Mouse (Mus musculus) liver, embryonic 14.5 days (tissue): Measurements from ENCODE around the gene Zdhhc22. TPM values are rescaled to one million over a fixed set of nuclear protein-coding genes. Genes with fewer than 3 reads are reported as not detected.

ENCODE experiments used
- ATAC-seq: fragments of 200-750 bp; cut with Nextera tagmentation; 2 replicates; pipeline ENCODE4 v1.8.0; 2017; ENCODE audit warnings: moderate number of reproducible peaks, mild to moderate bottlenecking, moderate library complexity; ENCODE audit not compliant: insufficient read depth
- DNase-seq, 3 experiments: peaks; one replicate each; pipeline ENCODE4 v3.0.0-alpha.2; 2012 to 2013; ENCODE audit warnings: low read depth in 3 of 3, low spot score in 3 of 3
- H3K27ac ChIP-seq: fragments of 300-500 bp; sonication (generic); 2 replicates; pipeline ENCODE4 v1.5.1; 2014; ENCODE audit warnings: moderate library complexity, mild to moderate bottlenecking, control low read depth, inconsistent platforms
- H3K27me3 ChIP-seq: fragments of 300-500 bp; sonication (generic); 2 replicates; pipeline ENCODE4 v1.6.1; 2014; ENCODE audit warnings: mild to moderate bottlenecking, low read length, moderate library complexity; ENCODE audit not compliant: control insufficient read depth, insufficient read depth
- H3K36me3 ChIP-seq: fragments of 300-500 bp; sonication (generic); replicated peaks from 2 replicates; pipeline ENCODE4 v1.6.1; 2014; ENCODE audit warnings: low read depth; ENCODE audit not compliant: control insufficient read depth, insufficient read depth
- H3K4me1 ChIP-seq, 2 experiments: fragments of 200-500 bp in 1 of 2; fragments of 300-500 bp in 1 of 2; sonication (generic) in 1 of 2; replicated peaks; 2 replicates each; pipeline ENCODE4 v1.6.1; 2012 to 2014; ENCODE audit warnings: antibody characterized with exemption in 1 of 2, inconsistent platforms in 1 of 2, low read length in 1 of 2; ENCODE audit not compliant: control insufficient read depth in 2 of 2, insufficient read depth in 2 of 2
- H3K4me2 ChIP-seq: fragments of 300-500 bp; sonication (generic); 2 replicates; pipeline ENCODE4 v1.6.1; 2014; ENCODE audit warnings: low read depth, mild to moderate bottlenecking, control low read depth, moderate library complexity
- H3K4me3 ChIP-seq, 2 experiments: fragments of 200-500 bp in 1 of 2; fragments of 300-500 bp in 1 of 2; sonication (generic) in 1 of 2; 2 replicates each; pipeline ENCODE4 v1.5.1; 2012 to 2014; ENCODE audit warnings: low read depth in 2 of 2, low read length in 2 of 2, mild to moderate bottlenecking in 2 of 2, control low read depth in 1 of 2, inconsistent platforms in 1 of 2, moderate library complexity in 1 of 2; ENCODE audit not compliant: insufficient read depth in 1 of 2
- H3K9ac ChIP-seq: fragments of 300-500 bp; sonication (generic); replicated peaks from 2 replicates; pipeline ENCODE4 v1.6.1; 2014; ENCODE audit warnings: mild to moderate bottlenecking, control low read depth, moderate library complexity
- H3K9me3 ChIP-seq: fragments of 300-500 bp; sonication (generic); 2 replicates; pipeline ENCODE4 v1.6.1; 2016; ENCODE audit warnings: low read length, mixed read lengths; ENCODE audit not compliant: control insufficient read depth
- CTCF ChIP-seq: IDR thresholded peaks from 2 replicates; pipeline ENCODE4 v1.5.1; 2016; ENCODE audit warnings: antibody characterized with exemption, low read depth, control low read depth
- EP300 ChIP-seq: IDR thresholded peaks from 2 replicates; pipeline ENCODE4 v1.6.1; 2016; ENCODE audit warnings: antibody characterized with exemption, low read depth
- WGBS: fragments of 180-500 bp; shearing (Covaris S2); extraction: QIAGEN DNeasy Blood & Tissue Kit; methylation state at CpG from one replicate; pipeline ENCODE4 v1.1.7; 2014; ENCODE audit not compliant: insufficient replicate concordance; 5-methylcytosine and 5-hydroxymethylcytosine counted together
- polyA plus RNA-seq, 2 experiments: library from polyadenylated mRNA; depleted of rRNA in 1 of 2; stranded (reverse) in 1 of 2; unstranded in 1 of 2; fragments of >200 nt; fragmentation: Nextera tagmentation in 1 of 2; extraction: Ambion mirVana in 1 of 2; gene quantifications; 2 replicates each; pipeline versions ENCODE4 v1.2.1 to v1.2.3; 2012 to 2014

Gene Zdhhc22
- polyA plus RNA-seq, 2 experiments: not detected

- TF ChIP-seq EP300 (no peak), CTCF (no peak)
- Histone ChIP-seq H3K36me3 (peaks cover 9% of the 10 kb centered on the region), H3K27me3 (no peaks in the 10 kb centered on the region), H3K4me1 (peaks cover 15 to 26% of the 10 kb centered on the region in 2 experiments; a peak in 3 of 4 replicates), H3K27ac (no peak overlapping the region), H3K9me3 (no peaks in the 10 kb centered on the region), H3K9ac (no peak overlapping the region), H3K4me2 (no peak overlapping the region; the same call in 1 of the 2 replicates), H3K4me3 (no peak overlapping the region)
- ATAC-seq: no peak
- DNase-seq: no peak
- 63% methylated on average over 9 of the region's 9 CpGs for WGBS
These were observed 40.7 kb downstream of the Zdhhc22 start for GRCm38 (mm10) chr12:86949501-86949900.

- DNase-seq (no peak), ATAC-seq (no peak)
- Histone ChIP-seq H3K36me3 (peaks cover 5% of the 10 kb centered on the region), H3K9ac (no peak overlapping the region), H3K27ac (no peak overlapping the region), H3K27me3 (no peaks in the 10 kb centered on the region), H3K4me3 (peak overlapping the region in 1 of 2 experiments; percentile 67; a peak in 2 of 4 replicates), H3K9me3 (no peaks in the 10 kb centered on the region), H3K4me1 (peaks cover 15 to 26% of the 10 kb centered on the region in 2 experiments; a peak in 3 of 4 replicates), H3K4me2 (peak overlapping the region; percentile 92)
- no peak for TF ChIP-seq CTCF
- 58% methylated on average over 6 of the region's 6 CpGs for WGBS
These were observed 41.6 kb downstream of the Zdhhc22 start for GRCm38 (mm10) chr12:86948627-86949026.

- Histone ChIP-seq H3K9me3 (no peaks in the 10 kb centered on the region), H3K4me3 (peak overlapping the region; percentile 67 to 81), H3K4me1 (peaks cover 15 to 26% of the 10 kb centered on the region in 2 experiments; a peak in 3 of 4 replicates), H3K4me2 (peak overlapping the region; percentile 92), H3K27me3 (no peaks in the 10 kb centered on the region), H3K36me3 (peaks cover 5% of the 10 kb centered on the region), H3K9ac (peak overlapping the region; percentile 88), H3K27ac (peak overlapping the region; percentile 43)
- DNase-seq (no peak), ATAC-seq (peak; percentile 19; the same call in 1 of the 2 replicates)
- TF ChIP-seq CTCF (no peak), EP300 (no peak)
- WGBS: 16% methylated on average over 26 of the region's 26 CpGs
These were observed 42.4 kb downstream of the Zdhhc22 start for GRCm38 (mm10) chr12:86947681-86948401.

- peak; percentile 99 for ATAC-seq
- Histone ChIP-seq H3K9ac (peak within 1 kb of the TSS; percentile 88), H3K4me1 (peaks cover 15 to 26% of the 10 kb centered on the region in 2 experiments; a peak in 3 of 4 replicates), H3K9me3 (no peaks in the 10 kb centered on the region), H3K4me3 (peak within 1 kb of the TSS; percentile 67 to 92), H3K27ac (peak within 1 kb of the TSS; percentile 92), H3K36me3 (no peaks in the 10 kb centered on the region), H3K27me3 (no peaks in the 10 kb centered on the region), H3K4me2 (peak within 1 kb of the TSS; percentile 92)
- TF ChIP-seq CTCF (peak; percentile 35), EP300 (no peak)
- peak; percentile 96 to 97 (median 97) for DNase-seq
- WGBS: under 1% methylated on average over 64 of the region's 64 CpGs
These were observed 43.2 kb downstream of the Zdhhc22 start, which contains the start of gene Cipc for GRCm38 (mm10) chr12:86946862-86947574. Gene Cipc (plus strand): TSS chr12:86947043.

GRCm38 (mm10) chr12:86946301-86946781 lies 43.9 kb downstream of the Zdhhc22 start:
- Histone ChIP-seq H3K4me2 (peak overlapping the region; percentile 92), H3K4me1 (peaks cover 15 to 26% of the 10 kb centered on the region in 2 experiments; a peak in 3 of 4 replicates), H3K4me3 (peak overlapping the region; percentile 67 to 92), H3K27me3 (no peaks in the 10 kb centered on the region), H3K9ac (peak overlapping the region; percentile 85), H3K36me3 (no peaks in the 10 kb centered on the region), H3K9me3 (no peaks in the 10 kb centered on the region), H3K27ac (peak overlapping the region; percentile 92)
- TF ChIP-seq EP300 (no peak), CTCF (no peak)
- DNase-seq: no peak
- no peak for ATAC-seq
- under 1% methylated on average over 17 of the region's 17 CpGs for WGBS
